Mouse (Mus musculus) midbrain, embryonic 11.5 days (tissue): ENCODE results near the gene Chst10. TPM values are rescaled to one million over a fixed set of nuclear protein-coding genes. Genes with fewer than 3 reads are reported as not detected.

Experiments
- ATAC-seq: fragments of 200-750 bp; cut with Nextera tagmentation; 2 replicates; pipeline ENCODE4 v1.8.0; 2017; ENCODE audit warnings: moderate TSS enrichment, moderate library complexity; ENCODE audit not compliant: low FRiP score
- DNase-seq: peaks from one replicate; pipeline ENCODE4 v3.0.0; 2015; ENCODE audit warnings: low spot score; ENCODE audit errors: missing footprints
- H3K27ac ChIP-seq: fragments of 300-500 bp; sonication (generic); 2 replicates; pipeline ENCODE4 v1.5.1; 2014; ENCODE audit warnings: low read depth, low read length
- H3K27me3 ChIP-seq: fragments of 300-500 bp; sonication (generic); 2 replicates; pipeline ENCODE4 v1.6.1; 2014; ENCODE audit warnings: mild to moderate bottlenecking, low read length, moderate library complexity, mixed read lengths; ENCODE audit not compliant: control insufficient read depth, insufficient read depth
- H3K36me3 ChIP-seq: fragments of 300-500 bp; sonication (generic); 2 replicates; pipeline ENCODE4 v1.6.1; 2014; ENCODE audit warnings: mild to moderate bottlenecking, low read length, moderate library complexity, mixed read lengths; ENCODE audit not compliant: control insufficient read depth, insufficient read depth
- H3K4me1 ChIP-seq: fragments of 300-500 bp; sonication (generic); 2 replicates; pipeline ENCODE4 v1.6.1; 2014; ENCODE audit warnings: low read length; ENCODE audit not compliant: control insufficient read depth, insufficient read depth
- H3K4me2 ChIP-seq: fragments of 300-500 bp; sonication (generic); 2 replicates; pipeline ENCODE4 v1.6.1; 2014; ENCODE audit warnings: mild to moderate bottlenecking, moderate library complexity
- H3K4me3 ChIP-seq: fragments of 300-500 bp; sonication (generic); 2 replicates; pipeline ENCODE4 v1.5.1; 2014; ENCODE audit warnings: low read depth, low read length
- H3K9ac ChIP-seq: fragments of 300-500 bp; sonication (generic); 2 replicates; pipeline ENCODE4 v1.6.1; 2014; ENCODE audit warnings: low read length
- H3K9me3 ChIP-seq: fragments of 300-500 bp; sonication (generic); 2 replicates; pipeline ENCODE4 v1.6.1; 2016; ENCODE audit warnings: low read length; ENCODE audit not compliant: control insufficient read depth
- WGBS: fragments of 180-500 bp; shearing (Covaris S2); extraction: QIAGEN DNeasy Blood & Tissue Kit; methylation state at CpG from one replicate; pipeline ENCODE4 v1.1.7; 2014; 5-methylcytosine and 5-hydroxymethylcytosine counted together
- polyA plus RNA-seq: library from polyadenylated mRNA; unstranded; fragments of >200 nt; fragmentation: Nextera tagmentation; extraction: Ambion mirVana; gene quantifications from 2 replicates; pipeline ENCODE4 v1.2.1, GENCODE M21; 2014

Gene Chst10
- polyA plus RNA-seq, 1 experiment from 2014 or later, result 26.9 TPM

GRCm38 (mm10) chr1:38876671-38877382, 21.1 kb downstream of the Chst10 start:
- no peaks in the 10 kb centered on the region for H3K9me3 ChIP-seq
- no peak overlapping the region for H3K9ac ChIP-seq
- no peak for DNase-seq
- WGBS, result 46% methylated on average over 5 of the region's 5 CpGs
- no peaks in the 10 kb centered on the region; the same call in 1 of the 2 replicates for H3K4me1 ChIP-seq
- H3K4me3 ChIP-seq, result no peak overlapping the region
- no peak for ATAC-seq
- no peak overlapping the region for H3K4me2 ChIP-seq
- H3K36me3 ChIP-seq, result no peaks in the 10 kb centered on the region
- H3K27ac ChIP-seq, result no peak overlapping the region; the same call in 1 of the 2 replicates
- H3K27me3 ChIP-seq, result no peaks in the 10 kb centered on the region

- Histone ChIP-seq H3K36me3 (no peaks in the 10 kb centered on the region), H3K9me3 (no peaks in the 10 kb centered on the region), H3K4me3 (no peak overlapping the region), H3K4me1 (no peaks in the 10 kb centered on the region; the same call in 1 of the 2 replicates), H3K27ac (no peak overlapping the region), H3K4me2 (no peak overlapping the region), H3K9ac (no peak overlapping the region), H3K27me3 (no peaks in the 10 kb centered on the region)
- no peak for ATAC-seq
- 85% methylated on average over 5 of the region's 5 CpGs for WGBS
- no peak for DNase-seq
Observed at GRCm38 (mm10) chr1:38873911-38874310, 24.1 kb downstream of the Chst10 start.

DNA sequence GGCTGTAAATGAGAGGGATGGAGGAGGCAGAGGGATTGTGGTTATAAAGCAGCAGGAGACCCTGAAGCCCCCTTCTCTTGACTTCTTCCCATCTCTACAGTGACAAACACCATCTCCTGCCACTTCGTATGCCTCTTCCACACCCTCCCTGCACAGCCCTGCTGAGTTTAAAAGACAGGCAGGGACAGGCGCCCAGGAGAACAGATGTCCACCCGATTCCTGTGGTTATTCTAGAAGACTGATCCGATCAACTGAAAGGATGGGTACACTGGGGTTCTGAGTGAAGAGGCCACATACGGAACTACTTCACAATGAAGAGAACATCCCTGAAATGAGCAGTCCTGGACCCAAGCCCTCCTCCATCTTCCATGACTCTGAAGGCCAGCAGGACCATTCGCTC, 26.1 kb downstream of the Chst10 start:
- WGBS, result 89% methylated on average over 6 of the region's 6 CpGs
- DNase-seq (no peak), ATAC-seq (no peak)

GRCm38 (mm10) chr1:38869398-38870195, 28.4 kb downstream of the Chst10 start:
- Histone ChIP-seq H3K9me3 (no peaks in the 10 kb centered on the region), H3K36me3 (peaks cover 4% of the 10 kb centered on the region; the same call in 1 of the 2 replicates), H3K27ac (no peak overlapping the region), H3K9ac (no peak overlapping the region), H3K27me3 (no peaks in the 10 kb centered on the region), H3K4me1 (no peaks in the 10 kb centered on the region), H3K4me2 (no peak overlapping the region), H3K4me3 (no peak overlapping the region)
- no peak for DNase-seq
- WGBS, result 67% methylated on average over 12 of the region's 13 CpGs
- ATAC-seq, result no peak

More for the DNA sequence above, 26.1 kb downstream of the Chst10 start:
- no peak overlapping the region for H3K9ac ChIP-seq
- H3K4me1 ChIP-seq, result no peaks in the 10 kb centered on the region; the same call in 1 of the 2 replicates
- no peaks in the 10 kb centered on the region for H3K27me3 ChIP-seq
- H3K9me3 ChIP-seq, result no peaks in the 10 kb centered on the region
- no peak overlapping the region for H3K4me2 ChIP-seq
- H3K4me3 ChIP-seq, result no peak overlapping the region
- no peak overlapping the region for H3K27ac ChIP-seq
- no peaks in the 10 kb centered on the region for H3K36me3 ChIP-seq

DNA sequence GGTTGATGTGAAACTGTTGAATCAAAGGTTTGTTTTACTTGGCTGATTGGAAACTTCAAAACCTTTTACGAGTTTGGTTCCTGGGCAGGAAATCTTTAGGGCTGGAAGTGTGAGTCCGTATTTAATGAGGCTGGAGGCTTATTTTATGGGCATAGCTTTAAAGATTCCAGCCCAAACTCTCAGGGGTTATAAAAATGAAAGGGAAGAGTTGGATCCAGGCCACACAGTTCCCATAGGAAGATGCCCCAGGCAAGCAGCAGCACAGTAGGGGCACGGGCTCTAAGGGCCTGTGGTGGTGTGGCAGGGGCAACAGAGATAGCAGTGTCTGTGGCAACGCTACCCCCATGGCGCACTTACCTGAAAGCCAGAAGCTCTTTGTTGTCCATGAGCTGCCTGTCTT, 31.7 kb downstream of the Chst10 start:
- Histone ChIP-seq H3K27me3 (no peaks in the 10 kb centered on the region), H3K36me3 (peaks cover 4% of the 10 kb centered on the region; the same call in 1 of the 2 replicates), H3K4me1 (no peaks in the 10 kb centered on the region), H3K9me3 (no peaks in the 10 kb centered on the region), H3K4me3 (no peak overlapping the region), H3K9ac (no peak overlapping the region), H3K4me2 (no peak overlapping the region), H3K27ac (no peak overlapping the region)
- DNase-seq, result no peak
- 88% methylated on average over 5 of the region's 5 CpGs for WGBS
- no peak for ATAC-seq

DNA sequence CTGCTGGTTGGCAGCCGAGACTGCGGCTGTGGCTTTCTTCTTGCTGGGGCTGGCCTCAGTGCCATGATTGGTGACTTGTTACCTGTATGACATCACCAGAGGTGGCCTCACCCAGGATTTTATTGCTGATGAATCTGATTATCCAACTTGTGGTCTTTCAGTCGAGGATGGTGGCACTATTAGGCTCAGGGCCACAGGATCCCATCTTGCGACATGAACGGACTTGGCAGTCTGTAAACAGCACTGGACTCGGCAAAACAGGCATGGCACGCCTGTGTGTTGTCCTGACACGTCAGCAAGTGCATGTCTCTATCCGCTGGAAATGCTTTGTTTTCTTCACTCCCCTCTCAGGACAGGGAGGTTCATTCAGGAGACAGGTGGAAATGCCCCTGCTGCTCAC, 33.6 kb downstream of the Chst10 start:
- DNase-seq (peak; percentile 56), ATAC-seq (no peak)
- Histone ChIP-seq H3K36me3 (peaks cover 4% of the 10 kb centered on the region; the same call in 1 of the 2 replicates), H3K4me1 (no peaks in the 10 kb centered on the region), H3K9me3 (no peaks in the 10 kb centered on the region), H3K4me2 (no peak overlapping the region), H3K4me3 (no peak overlapping the region), H3K27me3 (no peaks in the 10 kb centered on the region), H3K9ac (no peak overlapping the region), H3K27ac (no peak overlapping the region)
- WGBS, result 85% methylated on average over 9 of the region's 9 CpGs

GRCm38 (mm10) chr1:38862213-38862612, 35.7 kb downstream of the Chst10 start:
- WGBS, result 17% methylated on average over 4 of the region's 4 CpGs
- H3K27me3 ChIP-seq, result no peaks in the 10 kb centered on the region
- ATAC-seq (no peak), DNase-seq (peak; percentile 84)
- H3K27ac ChIP-seq, result no peak overlapping the region
- peaks cover 4% of the 10 kb centered on the region; the same call in 1 of the 2 replicates for H3K36me3 ChIP-seq
- no peak overlapping the region for H3K4me3 ChIP-seq
- no peak overlapping the region for H3K4me2 ChIP-seq
- no peaks in the 10 kb centered on the region for H3K4me1 ChIP-seq
- H3K9me3 ChIP-seq, result no peaks in the 10 kb centered on the region
- no peak overlapping the region for H3K9ac ChIP-seq

DNA sequence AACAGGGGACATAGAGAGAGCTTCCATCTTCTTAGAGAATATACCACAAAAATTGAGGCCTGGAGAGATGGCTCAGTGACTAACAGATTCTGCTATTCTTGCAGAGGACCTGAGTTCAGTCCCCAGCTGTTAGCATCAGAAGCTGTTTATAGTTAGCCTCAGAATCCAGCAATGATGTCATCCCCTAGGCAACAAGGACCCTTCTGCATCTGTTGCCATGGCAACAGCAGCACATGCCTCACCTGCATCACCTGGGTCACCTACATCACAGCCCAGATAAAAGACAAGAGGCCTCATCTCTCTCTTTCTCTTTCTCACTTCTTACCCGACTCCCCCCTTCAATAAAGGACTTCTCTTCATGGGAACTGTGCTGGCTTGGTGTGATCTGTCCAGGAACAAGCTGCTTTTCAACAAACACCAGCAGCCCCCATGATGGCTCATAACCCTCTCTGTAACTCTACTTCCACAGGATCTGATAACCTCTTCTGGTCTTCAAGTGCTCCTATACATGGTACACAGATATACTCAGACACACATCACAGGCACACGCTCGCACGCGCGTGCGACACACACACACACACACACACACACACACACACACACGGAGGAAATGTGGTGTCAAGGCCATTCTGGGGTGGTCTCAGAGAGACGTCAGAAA, 37.0 kb downstream of the Chst10 start:
- Histone ChIP-seq H3K9me3 (no peaks in the 10 kb centered on the region), H3K36me3 (peaks cover 2% of the 10 kb centered on the region; the same call in 1 of the 2 replicates), H3K27ac (no peak overlapping the region), H3K4me3 (no peak overlapping the region), H3K4me1 (no peaks in the 10 kb centered on the region), H3K9ac (no peak overlapping the region), H3K27me3 (no peaks in the 10 kb centered on the region), H3K4me2 (no peak overlapping the region)
- ATAC-seq (no peak), DNase-seq (peak; percentile 67)
- 88% methylated on average over 9 of the region's 9 CpGs for WGBS
